Mouse (Mus musculus): ENCODE data around the gene Npas3. TPM values are rescaled to one million over a fixed set of nuclear protein-coding genes. Genes with fewer than 3 reads are reported as not detected.
A peak's percentile ranks its signal among the peaks of the same experiment; 100 is the strongest.

The Npas3 gene
- polyA plus RNA-seq, 1 experiment from 2014 or later, result 0.08 TPM

GRCm38 (mm10) chr12:54080996-54081395 is 832.5 kb downstream of the Npas3 start:
- H3K27me3 ChIP-seq (ENCODE audit: insufficient read depth, low read length), result no peaks in the 10 kb centered on the region
- no peak for ATAC-seq
- H3K4me2 ChIP-seq (ENCODE audit: low read depth, low read length), result no peak overlapping the region
- no peak overlapping the region for H3K27ac ChIP-seq (ENCODE audit: low read depth)
- H3K9me3 ChIP-seq (ENCODE audit: low read length), result no peaks in the 10 kb centered on the region
- no peak overlapping the region for H3K9ac ChIP-seq (replicated peaks)
- no peak for TF ChIP-seq EP300 (IDR thresholded peaks at IDR 0.05; ENCODE audit: low read depth)
- no peak for TF ChIP-seq CTCF (IDR thresholded peaks at IDR 0.05; ENCODE audit: low read depth)
- H3K4me3 ChIP-seq (ENCODE audit: low read depth, low read length), result no peak overlapping the region
- no peaks in the 10 kb centered on the region for H3K36me3 ChIP-seq (replicated peaks; ENCODE audit: insufficient read depth, low read length)
- WGBS (ENCODE audit: insufficient replicate concordance), result 86% methylated on average over 3 of the region's 3 CpGs
- no peak for DNase-seq
- no peaks in the 10 kb centered on the region for H3K4me1 ChIP-seq (ENCODE audit: insufficient read depth)

GRCm38 (mm10) chr12:54093729-54094128 is 845.3 kb downstream of the Npas3 start:
- H3K9me3 ChIP-seq (ENCODE audit: low read length), result no peaks in the 10 kb centered on the region
- WGBS (ENCODE audit: insufficient replicate concordance), result 67% methylated on average over 8 of the region's 8 CpGs
- no peak overlapping the region for H3K9ac ChIP-seq (replicated peaks)
- TF ChIP-seq CTCF (IDR thresholded peaks at IDR 0.05; ENCODE audit: low read depth) (no peak), EP300 (IDR thresholded peaks at IDR 0.05; ENCODE audit: low read depth) (no peak)
- no peak overlapping the region for H3K27ac ChIP-seq (ENCODE audit: low read depth)
- H3K36me3 ChIP-seq (replicated peaks; ENCODE audit: insufficient read depth, low read length), result no peaks in the 10 kb centered on the region
- H3K4me3 ChIP-seq (ENCODE audit: low read depth, low read length), result no peak overlapping the region
- H3K27me3 ChIP-seq (ENCODE audit: insufficient read depth, low read length), result no peaks in the 10 kb centered on the region
- H3K4me2 ChIP-seq (ENCODE audit: low read depth, low read length), result no peak overlapping the region
- no peak for ATAC-seq
- no peak for DNase-seq
- H3K4me1 ChIP-seq (ENCODE audit: insufficient read depth), result no peaks in the 10 kb centered on the region

- Histone ChIP-seq H3K4me1 (ENCODE audit: insufficient read depth) (no peaks in the 10 kb centered on the region), H3K36me3 (replicated peaks; ENCODE audit: insufficient read depth, low read length) (no peaks in the 10 kb centered on the region), H3K4me2 (ENCODE audit: low read depth, low read length) (no peak overlapping the region), H3K9ac (replicated peaks) (no peak overlapping the region), H3K27ac (ENCODE audit: low read depth) (no peak overlapping the region), H3K4me3 (ENCODE audit: low read depth, low read length) (no peak overlapping the region), H3K9me3 (ENCODE audit: low read length) (no peaks in the 10 kb centered on the region), H3K27me3 (ENCODE audit: insufficient read depth, low read length) (no peaks in the 10 kb centered on the region)
- 63% methylated on average over 2 of the region's 2 CpGs for WGBS (ENCODE audit: insufficient replicate concordance)
- TF ChIP-seq CTCF (IDR thresholded peaks at IDR 0.05; ENCODE audit: low read depth) (peak; percentile 37), EP300 (IDR thresholded peaks at IDR 0.05; ENCODE audit: low read depth) (no peak)
- ATAC-seq (no peak), DNase-seq (no peak)
Observed at GRCm38 (mm10) chr12:54096492-54096891, 848.0 kb downstream of the Npas3 start.

GRCm38 (mm10) chr12:54098136-54098535 is 849.7 kb downstream of the Npas3 start:
- ATAC-seq, result no peak
- Histone ChIP-seq H3K36me3 (replicated peaks; ENCODE audit: insufficient read depth, low read length) (no peaks in the 10 kb centered on the region), H3K4me3 (ENCODE audit: low read depth, low read length) (no peak overlapping the region), H3K27me3 (ENCODE audit: insufficient read depth, low read length) (no peaks in the 10 kb centered on the region), H3K27ac (ENCODE audit: low read depth) (no peak overlapping the region), H3K9ac (replicated peaks) (no peak overlapping the region), H3K4me1 (ENCODE audit: insufficient read depth) (no peaks in the 10 kb centered on the region), H3K9me3 (ENCODE audit: low read length) (no peaks in the 10 kb centered on the region), H3K4me2 (ENCODE audit: low read depth, low read length) (no peak overlapping the region)
- TF ChIP-seq EP300 (IDR thresholded peaks at IDR 0.05; ENCODE audit: low read depth) (no peak), CTCF (IDR thresholded peaks at IDR 0.05; ENCODE audit: low read depth) (no peak)
- DNase-seq, result no peak
- WGBS (ENCODE audit: insufficient replicate concordance), result 77% methylated on average over 6 of the region's 6 CpGs

DNA sequence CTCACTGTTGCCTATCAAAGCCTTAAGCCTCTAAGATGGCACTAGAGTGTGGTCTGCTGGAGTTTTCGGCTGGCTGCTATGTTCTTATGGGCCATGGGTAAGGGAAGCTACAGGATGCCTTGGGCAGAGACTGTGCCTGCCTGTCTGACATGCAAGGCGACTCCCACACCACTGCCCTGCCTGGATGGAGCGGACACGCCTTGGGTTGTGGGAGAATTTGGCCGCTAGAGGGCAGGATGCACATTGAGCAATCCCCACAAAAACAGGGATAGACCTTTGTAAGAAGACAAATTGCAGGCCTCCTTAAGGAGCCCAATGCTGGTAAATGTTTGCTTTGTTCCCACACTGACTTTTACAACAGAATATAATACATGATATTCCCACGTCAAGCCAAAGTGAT is 850.3 kb downstream of the Npas3 start:
- TF ChIP-seq CTCF (IDR thresholded peaks at IDR 0.05; ENCODE audit: low read depth) (peak; percentile 88), EP300 (IDR thresholded peaks at IDR 0.05; ENCODE audit: low read depth) (no peak)
- DNase-seq, result peak; percentile 77
- ATAC-seq, result peak; percentile 27; the same call in 1 of the 2 replicates
- H3K9ac ChIP-seq (replicated peaks), result no peak overlapping the region
- 13% methylated on average over 6 of the region's 6 CpGs for WGBS (ENCODE audit: insufficient replicate concordance)
- H3K9me3 ChIP-seq (ENCODE audit: low read length), result no peaks in the 10 kb centered on the region
- H3K27ac ChIP-seq (ENCODE audit: low read depth), result no peak overlapping the region
- H3K4me2 ChIP-seq (ENCODE audit: low read depth, low read length), result no peak overlapping the region
- H3K4me3 ChIP-seq (ENCODE audit: low read depth, low read length), result no peak overlapping the region
- H3K36me3 ChIP-seq (replicated peaks; ENCODE audit: insufficient read depth, low read length), result no peaks in the 10 kb centered on the region
- no peaks in the 10 kb centered on the region for H3K4me1 ChIP-seq (ENCODE audit: insufficient read depth)
- H3K27me3 ChIP-seq (ENCODE audit: insufficient read depth, low read length), result no peaks in the 10 kb centered on the region

GRCm38 (mm10) chr12:54099458-54099857 is 851.0 kb downstream of the Npas3 start:
- no peak for DNase-seq
- H3K9ac ChIP-seq (replicated peaks), result no peak overlapping the region
- H3K9me3 ChIP-seq (ENCODE audit: low read length), result no peaks in the 10 kb centered on the region
- H3K4me2 ChIP-seq (ENCODE audit: low read depth, low read length), result no peak overlapping the region
- no peaks in the 10 kb centered on the region for H3K27me3 ChIP-seq (ENCODE audit: insufficient read depth, low read length)
- no peak overlapping the region for H3K4me3 ChIP-seq (ENCODE audit: low read depth, low read length)
- no peaks in the 10 kb centered on the region for H3K36me3 ChIP-seq (replicated peaks; ENCODE audit: insufficient read depth, low read length)
- H3K27ac ChIP-seq (ENCODE audit: low read depth), result no peak overlapping the region
- no peak for ATAC-seq
- no peaks in the 10 kb centered on the region for H3K4me1 ChIP-seq (ENCODE audit: insufficient read depth)
- TF ChIP-seq CTCF (IDR thresholded peaks at IDR 0.05; ENCODE audit: low read depth) (no peak), EP300 (IDR thresholded peaks at IDR 0.05; ENCODE audit: low read depth) (no peak)
- WGBS (ENCODE audit: insufficient replicate concordance), result 84% methylated on average over 3 of the region's 3 CpGs

GRCm38 (mm10) chr12:54101307-54101870 is 852.9 kb downstream of the Npas3 start:
- no peak for DNase-seq
- TF ChIP-seq EP300 (IDR thresholded peaks at IDR 0.05; ENCODE audit: low read depth) (no peak), CTCF (IDR thresholded peaks at IDR 0.05; ENCODE audit: low read depth) (no peak)
- no peak overlapping the region for H3K9ac ChIP-seq (replicated peaks)
- WGBS (ENCODE audit: insufficient replicate concordance), result 64% methylated on average over 4 of the region's 5 CpGs
- no peak overlapping the region for H3K4me2 ChIP-seq (ENCODE audit: low read depth, low read length)
- no peak for ATAC-seq
- H3K4me1 ChIP-seq (ENCODE audit: insufficient read depth), result no peaks in the 10 kb centered on the region
- H3K27me3 ChIP-seq (ENCODE audit: insufficient read depth, low read length), result no peaks in the 10 kb centered on the region
- no peaks in the 10 kb centered on the region for H3K9me3 ChIP-seq (ENCODE audit: low read length)
- H3K4me3 ChIP-seq (ENCODE audit: low read depth, low read length), result no peak overlapping the region
- H3K27ac ChIP-seq (ENCODE audit: low read depth), result no peak overlapping the region
- no peaks in the 10 kb centered on the region for H3K36me3 ChIP-seq (replicated peaks; ENCODE audit: insufficient read depth, low read length)
